ENCODE assay signal across 13 mouse cellular contexts in the genomic region with DNA sequence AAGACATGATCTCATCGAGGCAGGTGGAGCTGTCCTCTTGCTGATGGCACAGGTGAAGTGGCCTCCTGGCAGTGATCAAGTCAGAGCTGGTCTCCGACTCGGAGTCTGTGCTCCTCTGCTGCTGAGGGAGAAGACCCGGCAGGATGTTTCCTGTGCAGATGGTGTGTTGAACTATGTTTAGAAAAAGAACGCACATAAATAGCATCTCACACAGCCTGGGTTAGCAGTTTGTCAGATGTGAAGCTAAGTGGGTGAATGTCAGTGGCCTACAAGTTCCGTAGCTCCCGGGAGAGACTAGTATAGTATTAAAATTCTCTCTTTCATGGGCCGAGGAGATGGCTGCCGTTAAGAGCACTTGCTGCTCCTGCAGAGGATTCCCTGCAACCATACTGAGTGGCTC.
DNase-seq lines count a peak whose midpoint lies in the region; ATAC-seq lines count a peak whose summit lies in the region.
"Had no signal": no experiment of that assay in that cellular context is flagged by ENCODE, and none has a peak within 500 bp of the region (broad histone marks: within the 10 kb centered on the region; RNA-seq: fewer than 3 reads in every experiment).

No protein-coding gene starts in this region.

- no peaks in the 10 kb centered on the region for H3K9me3 ChIP-seq in heart, embryonic 11.5 days (replicated peaks; ENCODE audit: control insufficient read depth, low read length)
- no peaks in the 10 kb centered on the region for H3K9me3 ChIP-seq in intestine, embryonic 16.5 days (ENCODE audit: control insufficient read depth, low read length)
- H3K9me3 ChIP-seq: hindbrain, embryonic 15.5 days; midbrain, embryonic 13.5 days had no signal

- intact Hi-C loops in heart, postnatal 10 days (cut with DNase I): loop anchor here (5.0 to 10.0 kb wide), 2 partner anchors 203 to 495 kb away; no protein-coding TSS in a partner anchor

- peaks cover 16% of the 10 kb centered on the region; the same call in 1 of the 2 replicates for H3K36me3 ChIP-seq in heart, embryonic 11.5 days (ENCODE audit: control insufficient read depth, insufficient read depth, low read length)
- peaks cover 12% of the 10 kb centered on the region for H3K36me3 ChIP-seq in intestine, embryonic 16.5 days (ENCODE audit: control insufficient read depth, insufficient read depth, low read length)
- H3K36me3 ChIP-seq: hindbrain, embryonic 15.5 days had no signal

- 0 out of 2 replicates have a peak overlapping the region, but pooled peaks have one; percentile 2 for H3K9ac ChIP-seq in heart, embryonic 11.5 days (ENCODE audit: low read depth, low read length)
- no peak overlapping the region for H3K9ac ChIP-seq in intestine, embryonic 16.5 days (ENCODE audit: low read depth, low read length)
- H3K9ac ChIP-seq: hindbrain, embryonic 15.5 days; midbrain, embryonic 13.5 days had no signal

- peak overlapping the region; percentile 77 for H3K27ac ChIP-seq in heart, embryonic 11.5 days (ENCODE audit: low read depth, low read length)
- peak overlapping the region; percentile 29; the same call in 1 of the 2 replicates for H3K27ac ChIP-seq in intestine, embryonic 16.5 days (ENCODE audit: low read length)
- H3K27ac ChIP-seq: hindbrain, embryonic 15.5 days; midbrain, embryonic 13.5 days had no signal

- no peak overlapping the region for H3K4me3 ChIP-seq in heart, embryonic 11.5 days (ENCODE audit: low read depth, low read length)
- H3K4me3 ChIP-seq in intestine, embryonic 16.5 days (ENCODE audit: low read length): no peak overlapping the region
- H3K4me3 ChIP-seq: hindbrain, embryonic 15.5 days; midbrain, embryonic 13.5 days had no signal

- no peak for DNase-seq in heart, postnatal 10 days
- DNase-seq in brain, adult 2 months (ENCODE audit: low read depth, low spot score): peak; percentile 88
- peak; percentile 47 to 52 for DNase-seq in cerebellum, adult 18-20 months
- no peak for DNase-seq in spleen, postnatal 10 days (ENCODE audit: low spot score in 2 of 2)
- no peak for DNase-seq in retina, embryonic 14.5 days (ENCODE audit: low spot score)
- DNase-seq: adrenal gland, adult 8-10 months had no signal

- H3K4me2 ChIP-seq in heart, embryonic 11.5 days: peak overlapping the region; percentile 2
- no peak overlapping the region for H3K4me2 ChIP-seq in intestine, embryonic 16.5 days (ENCODE audit: low read depth, low read length)
- H3K4me2 ChIP-seq: hindbrain, embryonic 15.5 days; midbrain, embryonic 13.5 days had no signal

- H3K4me1 ChIP-seq in heart, embryonic 11.5 days (ENCODE audit: control insufficient read depth, insufficient read depth, low read length): peaks cover 42% of the 10 kb centered on the region
- peaks cover 26% of the 10 kb centered on the region for H3K4me1 ChIP-seq in intestine, embryonic 16.5 days (ENCODE audit: control insufficient read depth, insufficient read depth, low read length)
- H3K4me1 ChIP-seq: midbrain, embryonic 13.5 days had no signal

- H3K27me3 ChIP-seq in heart, embryonic 11.5 days (ENCODE audit: control insufficient read depth, insufficient read depth, low read length): no peaks in the 10 kb centered on the region
- no peaks in the 10 kb centered on the region for H3K27me3 ChIP-seq in intestine, embryonic 16.5 days (replicated peaks; ENCODE audit: control insufficient read depth, insufficient read depth, low read length)
- H3K27me3 ChIP-seq: CH12.LX; hindbrain, embryonic 15.5 days; midbrain, embryonic 13.5 days; Patski had no signal

- no peak for ATAC-seq in heart, embryonic 11.5 days (replicated peaks; ENCODE audit: insufficient number of reproducible peaks, low FRiP score, low TSS enrichment)
- no peak for ATAC-seq in intestine, embryonic 16.5 days
- ATAC-seq: lung, postnatal 0 days; midbrain, embryonic 13.5 days; Patski had no signal

- WGBS in heart, embryonic 11.5 days (ENCODE audit: insufficient replicate concordance): 51% methylated on average over 9 of the region's 9 CpGs
- WGBS in intestine, embryonic 16.5 days: 45% methylated on average over 9 of the region's 9 CpGs

Comparison
In these comparisons a context has a peak if more than half of its experiments do, and no peak if none do; other contexts are left out.
1. DNase-seq: peak in brain, adult 2 months (single experiment) and cerebellum, adult 18-20 months (2 of 2); none in heart, postnatal 10 days (0 of 2), spleen, postnatal 10 days (0 of 2) and retina, embryonic 14.5 days (single experiment).